Mouse (Mus musculus): ENCODE data around the gene Hoxc8.

Hoxc8 gene

GRCm38 (mm10) chr15:102965003-102965891 lies 25.2 kb upstream of the Hoxc8 start:
- DNase-seq (ENCODE audit: low spot score in 2 of 2) = no peak

DNA sequence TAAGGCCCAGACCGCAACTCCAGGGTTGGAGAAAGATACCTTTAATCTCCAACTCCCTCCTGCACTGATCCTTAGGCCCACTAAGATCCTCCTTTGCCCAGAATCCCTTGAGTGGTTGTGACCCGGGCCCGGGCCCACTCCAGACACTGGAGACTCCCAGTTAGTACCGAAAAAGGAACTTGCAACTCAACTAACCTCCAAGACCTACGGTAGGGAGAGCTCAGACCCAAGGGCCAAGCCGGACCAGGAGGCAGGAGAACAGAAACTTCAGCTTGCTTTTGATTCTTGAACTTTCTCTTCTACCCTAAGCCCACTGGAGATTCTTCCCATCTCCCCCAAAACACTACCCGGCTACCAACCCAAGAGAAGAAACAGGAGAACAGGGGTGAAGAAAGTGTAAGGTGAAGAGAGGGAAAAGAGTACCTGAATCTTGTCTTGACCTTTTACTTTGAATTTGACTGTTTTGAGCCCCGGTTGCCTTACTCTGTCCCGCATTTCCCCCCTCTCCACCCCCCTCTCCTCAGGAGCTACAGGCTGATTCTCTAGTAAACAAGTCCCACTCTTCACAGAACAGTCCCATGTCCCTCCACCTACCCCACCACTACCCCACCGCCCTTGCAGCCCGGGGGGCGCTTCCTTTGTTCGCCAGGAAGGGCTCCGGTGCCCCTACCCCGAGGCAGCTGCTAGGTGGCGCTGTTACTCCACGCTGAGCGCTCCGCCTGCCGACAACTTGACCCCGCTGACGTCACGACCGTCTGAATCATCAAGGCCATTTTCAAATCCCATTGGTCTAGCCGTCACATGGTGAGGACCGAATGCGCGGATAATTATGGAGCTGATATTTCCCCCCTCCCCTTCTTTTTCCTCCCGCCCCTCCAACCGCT lies 24.3 kb upstream of the Hoxc8 start:
- DNase-seq (ENCODE audit: low spot score in 2 of 2) = peak in 1 of 2 experiments; percentile 63

- no peak for DNase-seq (ENCODE audit: low spot score in 2 of 2)
These were observed 23.6 kb upstream of the Hoxc8 start, which contains the start of gene Hoxc10 for GRCm38 (mm10) chr15:102966776-102967311. TSS of gene Hoxc10 (plus strand) at chr15:102966796.

- DNase-seq (ENCODE audit: low spot score in 2 of 2) = no peak
These were observed 23.2 kb upstream of the Hoxc8 start, which contains the start of gene Hoxc5 for GRCm38 (mm10) chr15:102967312-102967510. TSS of gene Hoxc5 (plus strand) at chr15:102967443.

DNA sequence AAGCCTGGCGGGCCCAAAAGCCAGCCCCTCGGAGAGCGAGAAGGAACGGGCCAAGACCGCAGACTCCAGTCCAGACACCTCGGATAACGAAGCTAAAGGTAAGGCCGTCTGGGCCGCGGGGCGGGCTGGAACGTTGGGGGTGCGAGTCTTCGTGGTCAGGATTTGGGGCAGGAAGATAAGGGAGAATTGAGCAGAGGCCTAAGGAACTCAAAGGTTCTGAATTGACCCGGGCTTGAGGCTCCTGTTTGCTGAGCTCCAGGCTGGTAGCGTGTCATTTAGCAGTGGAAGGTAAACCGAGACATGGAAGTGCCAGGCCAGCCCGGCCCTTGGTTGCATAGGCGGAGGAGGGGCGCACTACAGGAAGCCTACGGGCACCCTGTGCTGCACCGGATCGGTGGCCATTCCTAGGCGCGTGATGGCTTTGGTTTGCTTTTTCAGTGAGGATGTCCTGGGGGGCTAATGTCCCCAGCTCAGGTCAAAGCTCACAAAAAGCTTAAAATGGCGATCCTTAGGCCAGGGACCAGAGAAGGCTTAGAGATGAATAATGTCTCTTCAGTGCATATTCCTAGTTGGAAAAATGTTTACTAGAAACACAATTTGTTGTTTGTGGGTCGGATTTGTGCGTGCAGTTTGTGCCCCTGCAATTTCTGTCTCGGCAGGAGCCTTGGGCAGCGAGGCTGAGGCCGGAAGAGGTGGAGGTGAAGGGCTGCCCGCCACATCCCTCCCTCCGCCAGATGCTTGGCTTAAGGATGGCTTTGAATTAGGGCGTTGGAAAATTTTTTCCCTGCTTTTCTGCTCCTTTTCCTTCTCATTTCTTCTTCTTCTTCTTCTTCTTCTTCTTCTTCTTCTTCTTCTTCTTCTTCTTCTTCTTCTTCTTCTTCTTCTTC lies 22.7 kb upstream of the Hoxc8 start:
- no peak for DNase-seq (ENCODE audit: low spot score in 2 of 2)

GRCm38 (mm10) chr15:102969296-102969695 lies 21.1 kb upstream of the Hoxc8 start:
- DNase-seq (ENCODE audit: low spot score in 2 of 2) = no peak

- DNase-seq (ENCODE audit: low spot score in 2 of 2) = no peak
These were observed 19.7 kb upstream of the Hoxc8 start for GRCm38 (mm10) chr15:102970740-102971139.

GRCm38 (mm10) chr15:102972254-102972653 lies 18.2 kb upstream of the Hoxc8 start:
- no peak for DNase-seq (ENCODE audit: low spot score in 2 of 2)

DNA sequence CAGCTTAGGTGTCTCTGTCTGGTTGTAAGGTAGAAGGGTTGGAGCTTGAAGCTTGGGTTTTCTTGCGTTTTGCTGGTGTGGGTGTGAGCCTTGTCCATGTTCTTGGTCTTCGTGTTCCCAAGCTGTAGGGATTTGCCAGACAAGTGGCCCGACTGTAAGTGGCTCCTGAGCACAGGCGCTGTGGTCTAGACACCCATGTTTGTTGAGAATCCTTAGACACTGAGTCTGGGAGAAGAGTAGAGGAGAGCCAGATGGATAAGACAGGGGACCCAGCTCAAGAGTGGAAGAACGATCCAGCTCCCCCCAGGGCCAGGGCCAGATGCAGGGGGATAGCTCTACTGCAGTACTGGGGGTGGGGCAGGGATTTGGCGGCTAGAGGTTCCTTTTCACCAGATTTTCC lies 17.7 kb upstream of the Hoxc8 start:
- DNase-seq (ENCODE audit: low spot score in 2 of 2) = no peak

- no peak for DNase-seq (ENCODE audit: low spot score in 2 of 2)
These were observed 15.4 kb upstream of the Hoxc8 start for GRCm38 (mm10) chr15:102975034-102975433.

- DNase-seq (ENCODE audit: low spot score in 2 of 2) = no peak
These were observed 14.7 kb upstream of the Hoxc8 start for GRCm38 (mm10) chr15:102975688-102976111.

GRCm38 (mm10) chr15:102976171-102976570 lies 14.2 kb upstream of the Hoxc8 start, which contains the start of gene Hoxc9:
TSS of gene Hoxc9 (plus strand) at chr15:102976439.
- DNase-seq (ENCODE audit: low spot score in 2 of 2) = no peak

- DNase-seq (ENCODE audit: low spot score in 2 of 2) = no peak
These were observed 13.6 kb upstream of the Hoxc8 start for GRCm38 (mm10) chr15:102976631-102977422.

GRCm38 (mm10) chr15:102977423-102977974 lies 12.9 kb upstream of the Hoxc8 start:
- DNase-seq (ENCODE audit: low spot score in 2 of 2) = no peak

DNA sequence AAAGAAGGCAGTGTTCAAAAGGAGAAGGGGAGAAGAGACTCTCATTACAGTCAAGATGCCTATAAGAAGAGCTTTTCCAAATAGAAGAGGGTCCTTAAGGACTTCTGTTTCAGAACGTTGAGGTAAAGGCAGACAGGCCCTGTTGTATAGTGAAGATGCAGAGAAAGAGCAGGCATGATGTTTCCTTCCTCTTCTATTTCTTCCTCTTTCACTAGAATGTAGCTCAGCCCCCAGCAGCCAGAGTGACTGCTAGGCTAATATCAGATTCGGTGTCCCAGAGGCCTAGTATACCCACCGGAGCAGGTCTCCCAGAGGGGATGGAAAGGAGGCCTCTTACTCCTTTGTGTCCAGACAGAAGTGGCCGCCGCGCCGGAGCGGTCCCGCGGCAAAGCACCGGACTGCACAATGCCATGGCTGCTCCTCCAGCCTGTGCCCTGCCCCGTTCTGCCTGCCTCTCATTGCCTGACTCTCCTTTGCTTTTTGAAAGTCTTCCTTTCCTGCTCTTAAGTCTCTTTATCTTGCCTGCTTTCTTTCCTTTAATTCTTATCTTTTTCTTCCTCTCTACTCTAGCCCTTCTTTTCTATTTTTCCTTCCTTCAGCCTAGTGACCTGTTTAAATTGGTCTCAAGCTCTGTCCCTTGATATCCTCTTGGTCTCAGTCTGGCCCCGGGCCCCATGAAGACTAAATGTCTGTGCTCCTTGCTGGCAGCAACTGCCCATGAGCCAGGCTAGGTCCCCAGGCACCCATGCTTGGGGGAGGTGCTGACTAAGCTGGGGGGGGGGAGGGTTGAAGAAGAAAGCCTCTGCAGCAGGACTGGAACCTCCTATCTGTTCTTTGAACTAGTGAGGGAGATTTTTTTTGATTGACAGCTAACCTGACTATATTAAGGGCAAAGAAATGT lies 11.5 kb upstream of the Hoxc8 start:
- no peak for DNase-seq (ENCODE audit: low spot score in 2 of 2)

DNA sequence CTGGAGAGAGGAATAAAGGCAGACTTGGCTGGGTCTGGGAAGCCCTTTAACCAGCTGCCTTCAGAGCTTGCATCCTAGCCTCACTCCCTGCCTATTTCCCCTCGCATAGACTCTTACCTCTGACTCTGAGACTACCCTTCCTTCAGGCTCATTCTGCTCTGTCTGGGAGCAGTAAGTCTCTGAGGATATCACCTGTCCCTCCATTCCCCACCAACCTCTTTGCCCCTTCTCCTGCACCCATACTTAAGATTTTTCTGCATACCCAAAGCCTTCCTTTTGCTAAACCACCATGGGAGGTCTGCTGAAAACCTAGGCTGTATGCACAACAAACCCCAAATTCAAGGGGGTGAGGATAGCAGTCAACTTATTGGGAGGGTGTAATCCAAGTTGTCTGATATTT lies 10.5 kb upstream of the Hoxc8 start:
- no peak for DNase-seq (ENCODE audit: low spot score in 2 of 2)

- no peak for DNase-seq (ENCODE audit: low spot score in 2 of 2)
These were observed 10.1 kb upstream of the Hoxc8 start for GRCm38 (mm10) chr15:102980352-102980751.

DNA sequence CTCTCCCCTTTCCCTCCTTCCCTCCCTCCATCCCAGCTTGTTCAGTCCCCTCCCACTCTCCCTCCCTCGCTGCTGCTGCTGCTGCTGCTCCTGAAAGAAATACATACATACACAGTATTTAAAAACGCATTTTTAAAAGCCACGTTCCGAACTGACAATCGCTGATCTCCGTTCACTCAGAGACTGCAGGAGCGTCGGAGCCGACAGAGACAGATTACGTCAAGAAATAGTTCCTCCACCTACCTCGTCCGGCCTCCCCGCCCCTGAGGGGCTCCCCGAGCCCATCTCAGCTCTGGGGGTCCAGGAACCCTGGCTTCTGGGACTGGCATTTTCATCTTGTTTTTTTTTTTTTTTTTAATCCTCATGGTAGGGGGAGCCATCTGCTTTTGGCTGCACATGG lies 9.5 kb upstream of the Hoxc8 start:
- no peak for DNase-seq (ENCODE audit: low spot score in 2 of 2)

Measured in cerebellum, postnatal 4 days (tissue).